14 mouse cellular contexts compared by ENCODE assay signal in the genomic region with DNA sequence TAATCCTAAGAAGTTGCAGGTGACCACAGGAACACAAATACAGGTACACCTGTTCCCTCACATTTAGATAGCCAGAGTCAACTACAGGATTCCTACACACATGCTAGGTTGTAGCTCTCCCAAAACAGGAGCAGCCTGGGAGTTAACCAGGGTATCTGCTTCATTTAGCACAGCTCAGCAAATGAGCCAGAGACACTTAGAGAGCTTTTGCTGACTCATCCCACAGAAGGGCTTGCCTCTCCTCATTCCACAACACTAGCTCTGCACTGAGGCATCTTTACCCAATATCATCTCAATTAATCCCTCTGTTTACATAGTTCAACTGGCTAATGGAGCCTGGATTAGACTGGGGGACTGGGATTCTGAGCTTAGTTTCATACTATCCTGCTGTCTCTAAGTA.
"Had no signal": no experiment of that assay in that cellular context is flagged by ENCODE, and none has a peak within 500 bp of the region (broad histone marks: within the 10 kb centered on the region; RNA-seq: fewer than 3 reads in every experiment).

No protein-coding gene starts in this region.

- DNase-seq: kidney, adult 18-20 months; kidney, adult 9 months; kidney, postnatal 25 days; liver, embryonic 13.5 days; lung, adult 2 months; lung, postnatal 14 days; lung, postnatal 4 days; thymus, adult 18-20 months; thymus, postnatal 36 days had no signal

- H3K27ac ChIP-seq: kidney, postnatal 0 days; liver, embryonic 13.5 days; midbrain, embryonic 12.5 days; midbrain, embryonic 15.5 days; neural tube, embryonic 13.5 days had no signal

- ATAC-seq: midbrain, embryonic 15.5 days had no signal

- H3K9ac ChIP-seq: liver, embryonic 13.5 days; midbrain, embryonic 12.5 days; midbrain, embryonic 15.5 days; neural tube, embryonic 13.5 days had no signal

- H3K27me3 ChIP-seq: liver, embryonic 13.5 days; midbrain, embryonic 12.5 days; midbrain, embryonic 15.5 days; neural tube, embryonic 13.5 days had no signal

- H3K36me3 ChIP-seq: liver, embryonic 13.5 days; midbrain, embryonic 12.5 days; midbrain, embryonic 15.5 days; neural tube, embryonic 13.5 days had no signal

- H3K9me3 ChIP-seq: liver, embryonic 13.5 days; midbrain, embryonic 12.5 days; midbrain, embryonic 15.5 days; neural tube, embryonic 13.5 days had no signal

- H3K4me1 ChIP-seq: liver, embryonic 13.5 days; midbrain, embryonic 12.5 days; midbrain, embryonic 15.5 days; neural tube, embryonic 13.5 days had no signal

- H3K4me3 ChIP-seq: liver, embryonic 13.5 days; midbrain, embryonic 12.5 days; midbrain, embryonic 15.5 days; myocyte; neural tube, embryonic 13.5 days had no signal

- H3K4me2 ChIP-seq: liver, embryonic 13.5 days; midbrain, embryonic 12.5 days; midbrain, embryonic 15.5 days; neural tube, embryonic 13.5 days had no signal
